Mouse (Mus musculus) heart, embryonic 14.5 days (tissue): ENCODE data around the gene Eif6. TPM values are rescaled to one million over a fixed set of nuclear protein-coding genes. Genes with fewer than 3 reads are reported as not detected.

Experiments used
- ATAC-seq: fragments of 200-750 bp; cut with Nextera tagmentation; 2 replicates; pipeline ENCODE4 v1.8.0; 2017; ENCODE audit warnings: low read depth, moderate TSS enrichment; ENCODE audit not compliant: insufficient number of reproducible peaks, insufficient read depth, low FRiP score
- H3K27ac ChIP-seq, 2 experiments: fragments of 200-500 bp in 1 of 2; fragments of 300-500 bp in 1 of 2; sonication (generic) in 1 of 2; replicated peaks in 1 of 2; 2 replicates each; pipeline ENCODE4 v1.5.1; 2012 to 2014; ENCODE audit warnings: low read depth in 2 of 2, low read length in 2 of 2, control low read depth in 1 of 2, mild to moderate bottlenecking in 1 of 2, mixed read lengths in 1 of 2; ENCODE audit not compliant: control insufficient read depth in 1 of 2, insufficient read depth in 1 of 2
- H3K27me3 ChIP-seq: fragments of 300-500 bp; sonication (generic); 2 replicates; pipeline ENCODE4 v1.6.1; 2014; ENCODE audit warnings: mild to moderate bottlenecking, low read length, control low read depth; ENCODE audit not compliant: control insufficient read depth, insufficient read depth
- H3K36me3 ChIP-seq: fragments of 300-500 bp; sonication (generic); 2 replicates; pipeline ENCODE4 v1.6.1; 2014; ENCODE audit warnings: mild to moderate bottlenecking, control low read depth, low read length, mixed read lengths; ENCODE audit not compliant: control insufficient read depth, insufficient read depth
- H3K4me1 ChIP-seq, 2 experiments: fragments of 200-500 bp in 1 of 2; fragments of 300-500 bp in 1 of 2; sonication (generic) in 1 of 2; 2 replicates each; pipeline ENCODE4 v1.6.1; 2012 to 2014; ENCODE audit warnings: low read length in 2 of 2, control low read depth in 1 of 2, mixed read lengths in 1 of 2; ENCODE audit not compliant: control insufficient read depth in 2 of 2, insufficient read depth in 2 of 2
- H3K4me2 ChIP-seq: fragments of 300-500 bp; sonication (generic); 2 replicates; pipeline ENCODE4 v1.6.1; 2014; ENCODE audit warnings: mild to moderate bottlenecking, low read length
- H3K4me3 ChIP-seq, 2 experiments: fragments of 200-500 bp in 1 of 2; fragments of 300-500 bp in 1 of 2; sonication (generic) in 1 of 2; 2 replicates each; pipeline ENCODE4 v1.5.1; 2012 to 2014; ENCODE audit warnings: low read length in 2 of 2, mild to moderate bottlenecking in 2 of 2, control low read depth in 1 of 2, low read depth in 1 of 2, moderate library complexity in 1 of 2; ENCODE audit not compliant: control insufficient read depth in 1 of 2, insufficient read depth in 1 of 2
- H3K9ac ChIP-seq: fragments of 300-500 bp; sonication (generic); 2 replicates; pipeline ENCODE4 v1.6.1; 2014; ENCODE audit warnings: mild to moderate bottlenecking, low read length
- H3K9me3 ChIP-seq: fragments of 300-500 bp; sonication (generic); 2 replicates; pipeline ENCODE4 v1.6.1; 2016; ENCODE audit warnings: low read length, control low read depth; ENCODE audit not compliant: control insufficient read depth
- WGBS: fragments of 180-500 bp; shearing (Covaris S2); extraction: QIAGEN DNeasy Blood & Tissue Kit; methylation state at CpG from one replicate; pipeline ENCODE4 v1.1.7; 2014; 5-methylcytosine and 5-hydroxymethylcytosine counted together
- polyA plus RNA-seq: library from polyadenylated mRNA; unstranded; fragments of >200 nt; fragmentation: Nextera tagmentation; extraction: Ambion mirVana; gene quantifications from 2 replicates; pipeline ENCODE4 v1.2.1, GENCODE M21; 2014

Eif6 gene
- polyA plus RNA-seq, 1 experiment from 2014 or later = 130 TPM

GRCm38 (mm10) chr2:155812637-155813036, 14.1 kb downstream of the Eif6 start:
- Histone ChIP-seq H3K4me3 (no peak overlapping the region), H3K27me3 (no peaks in the 10 kb centered on the region), H3K27ac (no peak overlapping the region), H3K9ac (no peak overlapping the region), H3K9me3 (0 out of 2 replicates have a peak, but pooled peaks cover 2% of the 10 kb centered on the region), H3K4me1 (no peaks in the 10 kb centered on the region), H3K36me3 (no peaks in the 10 kb centered on the region), H3K4me2 (no peak overlapping the region)
- 70% methylated on average over 4 of the region's 4 CpGs for WGBS
- no peak for ATAC-seq

GRCm38 (mm10) chr2:155811821-155812396, 14.8 kb downstream of the Eif6 start:
- 0 out of 2 replicates have a peak, but pooled peaks cover 2% of the 10 kb centered on the region for H3K9me3 ChIP-seq
- H3K4me3 ChIP-seq = no peak overlapping the region
- H3K4me1 ChIP-seq = no peaks in the 10 kb centered on the region
- ATAC-seq = no peak
- 42% methylated on average over 16 of the region's 16 CpGs for WGBS
- H3K27me3 ChIP-seq = no peaks in the 10 kb centered on the region
- no peak overlapping the region for H3K4me2 ChIP-seq
- H3K36me3 ChIP-seq = no peaks in the 10 kb centered on the region
- no peak overlapping the region for H3K27ac ChIP-seq
- no peak overlapping the region for H3K9ac ChIP-seq

GRCm38 (mm10) chr2:155809620-155810019, 17.1 kb downstream of the Eif6 start:
- H3K4me3 ChIP-seq = no peak overlapping the region
- no peaks in the 10 kb centered on the region for H3K27me3 ChIP-seq
- H3K9me3 ChIP-seq = 0 out of 2 replicates have a peak, but pooled peaks cover 2% of the 10 kb centered on the region
- 50% methylated on average over 4 of the region's 4 CpGs for WGBS
- H3K27ac ChIP-seq = no peak overlapping the region
- H3K36me3 ChIP-seq = no peaks in the 10 kb centered on the region
- H3K4me2 ChIP-seq = no peak overlapping the region
- H3K9ac ChIP-seq = no peak overlapping the region
- peaks cover 7 to 8% of the 10 kb centered on the region in 2 experiments; a peak in 3 of 4 replicates for H3K4me1 ChIP-seq
- no peak for ATAC-seq

- peaks cover 7 to 8% of the 10 kb centered on the region in 2 experiments; a peak in 3 of 4 replicates for H3K4me1 ChIP-seq
- 0 out of 2 replicates have a peak, but pooled peaks cover 2% of the 10 kb centered on the region for H3K9me3 ChIP-seq
- no peak overlapping the region for H3K9ac ChIP-seq
- H3K4me3 ChIP-seq = no peak overlapping the region
- 72% methylated on average over 4 of the region's 4 CpGs for WGBS
- ATAC-seq = no peak
- no peak overlapping the region for H3K27ac ChIP-seq
- no peak overlapping the region for H3K4me2 ChIP-seq
- no peaks in the 10 kb centered on the region for H3K27me3 ChIP-seq
- H3K36me3 ChIP-seq = no peaks in the 10 kb centered on the region
These were observed 19.3 kb downstream of the Eif6 start for GRCm38 (mm10) chr2:155807408-155807807.

- H3K4me3 ChIP-seq = no peak overlapping the region
- WGBS = 56% methylated on average over 5 of the region's 5 CpGs
- no peak for ATAC-seq
- no peak overlapping the region for H3K9ac ChIP-seq
- H3K27ac ChIP-seq = no peak overlapping the region
- no peaks in the 10 kb centered on the region for H3K36me3 ChIP-seq
- no peak overlapping the region for H3K4me2 ChIP-seq
- peaks cover 7 to 8% of the 10 kb centered on the region in 2 experiments; a peak in 3 of 4 replicates for H3K4me1 ChIP-seq
- H3K27me3 ChIP-seq = no peaks in the 10 kb centered on the region
- 0 out of 2 replicates have a peak, but pooled peaks cover 1% of the 10 kb centered on the region for H3K9me3 ChIP-seq
These were observed 20.2 kb downstream of the Eif6 start for GRCm38 (mm10) chr2:155806548-155806947.

- H3K4me1 ChIP-seq = peaks cover 7 to 8% of the 10 kb centered on the region in 2 experiments; a peak in 3 of 4 replicates
- H3K36me3 ChIP-seq = no peaks in the 10 kb centered on the region
- no peak overlapping the region for H3K27ac ChIP-seq
- no peaks in the 10 kb centered on the region for H3K9me3 ChIP-seq
- no peak overlapping the region for H3K9ac ChIP-seq
- WGBS = 68% methylated on average over 6 of the region's 6 CpGs
- ATAC-seq = no peak
- no peak overlapping the region for H3K4me2 ChIP-seq
- no peaks in the 10 kb centered on the region for H3K27me3 ChIP-seq
- no peak overlapping the region for H3K4me3 ChIP-seq
These were observed 20.8 kb downstream of the Eif6 start for GRCm38 (mm10) chr2:155805925-155806255.

- WGBS = 27% methylated on average over 6 of the region's 6 CpGs
These were observed 21.3 kb downstream of the Eif6 start for GRCm38 (mm10) chr2:155805231-155805924.

More at GRCm38 (mm10) chr2:155805231-155805924, 21.3 kb downstream of the Eif6 start:
- Histone ChIP-seq H3K9ac (no peak overlapping the region), H3K9me3 (no peaks in the 10 kb centered on the region), H3K4me2 (no peak overlapping the region), H3K27me3 (no peaks in the 10 kb centered on the region), H3K4me3 (no peak overlapping the region), H3K4me1 (peaks cover 7 to 8% of the 10 kb centered on the region in 2 experiments; a peak in 3 of 4 replicates), H3K27ac (no peak overlapping the region), H3K36me3 (no peaks in the 10 kb centered on the region)
- ATAC-seq = no peak
